Mouse (Mus musculus) 416B (cell line): ENCODE data around the gene Ache.
"Not testable (repeated sequence)": the region's sequence is repeated elsewhere in the genome, so short reads cannot be mapped to it uniquely, and the experiment has no call there.

Source experiments
- DNase-seq: peaks from one replicate; pipeline ENCODE4 v3.0.0; 2011; ENCODE audit warnings: low read depth

The Ache gene

GRCm38 (mm10) chr5:137287032-137287952 is at the start of gene Ache:
Gene Ache, plus strand, starts transcription at chr5:137287519.
- peak; percentile 44 for DNase-seq

GRCm38 (mm10) chr5:137263897-137264720 is 23.2 kb upstream of the Ache start:
- peak; percentile 78 for DNase-seq

- DNase-seq = no peak
Measured at GRCm38 (mm10) chr5:137264787-137265186, 22.5 kb upstream of the Ache start.

- DNase-seq = no peak
Measured at GRCm38 (mm10) chr5:137268131-137268910, 19.0 kb upstream of the Ache start.

GRCm38 (mm10) chr5:137277360-137278342 is 9.7 kb upstream of the Ache start:
- DNase-seq = peak; percentile 38

GRCm38 (mm10) chr5:137284411-137284810 is 2.9 kb upstream of the Ache start:
- DNase-seq = not testable (repeated sequence)

GRCm38 (mm10) chr5:137285045-137285444 is 2.3 kb upstream of the Ache start:
- peak; percentile 79 for DNase-seq

GRCm38 (mm10) chr5:137285986-137286385 is 1.3 kb upstream of the Ache start:
- DNase-seq = no peak

GRCm38 (mm10) chr5:137286655-137287031 is 676 bp upstream of the Ache start:
- DNase-seq = peak; percentile 92

GRCm38 (mm10) chr5:137287953-137288743 is 829 bp downstream of the Ache start:
- no peak for DNase-seq

- peak; percentile 69 for DNase-seq
Measured at GRCm38 (mm10) chr5:137288999-137289470, 1.7 kb downstream of the Ache start.

- DNase-seq = peak; percentile 72
Measured at GRCm38 (mm10) chr5:137289591-137290365, 2.5 kb downstream of the Ache start.

- DNase-seq = peak; percentile 81
Measured at GRCm38 (mm10) chr5:137290677-137291076, 3.4 kb downstream of the Ache start.

GRCm38 (mm10) chr5:137291381-137291926 is 4.1 kb downstream of the Ache start:
- DNase-seq = no peak

GRCm38 (mm10) chr5:137293282-137293681 is 6.0 kb downstream of the Ache start:
- peak; percentile 89 for DNase-seq

GRCm38 (mm10) chr5:137293839-137294743 is 6.8 kb downstream of the Ache start, which contains the start of gene Ufsp1:
Gene Ufsp1, plus strand, starts transcription at chr5:137294629.
- DNase-seq = peak; percentile 98

- no peak for DNase-seq
Measured at GRCm38 (mm10) chr5:137294744-137295093, 7.4 kb downstream of the Ache start.

GRCm38 (mm10) chr5:137295296-137295695 is 8.0 kb downstream of the Ache start:
- DNase-seq = no peak
